Mouse (Mus musculus) spleen, adult 10 weeks (tissue): ENCODE results near the gene Tmem212. TPM values are rescaled to one million over a fixed set of nuclear protein-coding genes. Genes with fewer than 3 reads are reported as not detected.

Source experiments
- polyA plus RNA-seq: library from polyadenylated mRNA; stranded (reverse); fragments of 350-450 nt; fragmentation: Illumina TruSeq; extraction: RNeasy Lipid Tissue Mini Kit (QIAGEN cat#74804); gene quantifications from one replicate; pipeline ENCODE4 v1.2.3, GENCODE M21; 2015; ENCODE audit warnings: low replicate concordance; ENCODE audit not compliant: insufficient read depth

The Tmem212 gene
- polyA plus RNA-seq, result not detected

GRCm38 (mm10) chr3:27896318-27896892, at the start of gene Tmem212:
Tmem212 (minus strand) TSS chr3:27896368.

DNA sequence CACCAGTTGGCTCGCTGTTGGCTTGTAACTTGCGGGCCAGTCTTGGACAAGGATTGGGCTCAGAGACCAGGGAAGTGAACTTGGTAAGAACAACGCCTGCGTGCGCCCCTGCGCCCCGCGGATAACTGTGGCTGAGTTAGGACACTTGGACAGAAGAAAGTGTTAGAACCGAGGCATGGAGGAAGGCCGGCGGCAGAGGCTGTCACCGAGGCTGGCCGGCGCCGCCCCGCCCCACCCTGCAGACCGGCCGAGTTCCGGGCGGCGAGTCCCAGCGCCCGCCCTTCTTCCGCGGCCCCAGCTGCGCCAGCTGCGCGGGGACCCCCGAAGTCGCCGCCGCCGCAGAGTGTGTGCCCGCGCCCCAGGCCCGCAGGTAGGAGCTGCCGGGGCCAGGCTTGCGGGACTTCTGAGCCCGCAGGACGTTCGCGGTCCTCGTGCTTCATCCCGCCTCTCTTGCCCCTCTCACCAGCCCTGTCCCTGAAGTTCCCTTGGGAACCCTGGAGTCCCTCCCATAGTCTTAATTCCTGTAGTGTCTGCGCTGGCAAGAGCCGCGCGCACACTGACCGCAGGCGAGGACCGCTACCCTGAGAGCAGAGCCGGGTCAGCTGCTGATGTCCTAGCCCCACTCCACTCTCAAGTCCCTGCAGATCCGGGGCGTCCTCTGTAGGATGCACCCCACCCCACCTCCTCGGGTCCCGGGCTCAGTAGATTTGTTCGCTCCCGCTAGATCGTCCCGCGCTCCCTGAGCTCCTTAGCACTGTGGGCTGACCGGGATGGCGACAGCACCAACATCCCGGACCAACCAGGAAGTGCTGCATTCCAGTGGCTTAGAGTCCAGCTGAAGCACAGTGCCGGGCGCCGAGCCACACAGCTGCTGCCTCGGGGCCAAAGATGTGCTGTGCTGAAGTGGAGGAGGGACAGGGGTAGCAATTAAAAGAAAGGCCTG, 42.5 kb upstream of the Tmem212 start, which contains the start of gene Pld1:
TSS of gene Pld1 (plus strand) at position 315 of the 943 bp plus-strand sequence.

Other genes with a start within 250 kb of the Tmem212 start
- gene Fndc3b, start 185.1 kb downstream of the Tmem212 start, polyA plus RNA-seq, result 11.1 TPM
- 7.5 TPM for gene Pld1, start 42.3 kb upstream of the Tmem212 start, polyA plus RNA-seq